Mouse (Mus musculus): ENCODE results near the gene Glul. TPM values are rescaled to one million over a fixed set of nuclear protein-coding genes. Genes with fewer than 3 reads are reported as not detected.

The Glul gene
- total and polyA plus RNA-seq, 3 experiments = 54.0 to 151 (median 151) TPM

- H3K36me3 ChIP-seq (replicated peaks) = no peaks in the 10 kb centered on the region
- DNase-seq (ENCODE audit: low spot score) (no peak), ATAC-seq (ENCODE audit: extremely low read depth, insufficient number of reproducible peaks, low FRiP score, poor library complexity, severe bottlenecking) (no peak)
- H3K9me3 ChIP-seq (replicated peaks) = no peaks in the 10 kb centered on the region
- H3K4me1 ChIP-seq (ENCODE audit: insufficient read depth, low read depth, low read length) = no peaks in the 10 kb centered on the region
- TF ChIP-seq CTCF (IDR thresholded peaks at IDR 0.05; ENCODE audit: low read depth, low read length) = no peak
- no peak for TF ChIP-seq POLR2AphosphoS5 (IDR thresholded peaks at IDR 0.05; ENCODE audit: insufficient replicate concordance, low read depth, low read length)
- no peak for TF ChIP-seq TAL1 (conservative IDR thresholded peaks at IDR 0.05; ENCODE audit: low read depth, low read length)
- TF ChIP-seq GATA1 (IDR thresholded peaks at IDR 0.05; ENCODE audit: borderline replicate concordance, low read length) = no peak
- no peak for TF ChIP-seq GATA2 (IDR thresholded peaks at IDR 0.05; ENCODE audit: borderline replicate concordance, low read depth, low read length)
- H3K27me3 ChIP-seq (ENCODE audit: insufficient read depth, low read length) = peaks cover 18% of the 10 kb centered on the region
- no peak within 1 kb of the TSS for H3K4me3 ChIP-seq (ENCODE audit: low read depth, low read length)
Observed at GRCm38 (mm10) chr1:153891442-153891841, 8.3 kb upstream of the Glul start, which contains the start of gene Teddm1a. TSS of gene Teddm1a (plus strand) at chr1:153891742.

DNA sequence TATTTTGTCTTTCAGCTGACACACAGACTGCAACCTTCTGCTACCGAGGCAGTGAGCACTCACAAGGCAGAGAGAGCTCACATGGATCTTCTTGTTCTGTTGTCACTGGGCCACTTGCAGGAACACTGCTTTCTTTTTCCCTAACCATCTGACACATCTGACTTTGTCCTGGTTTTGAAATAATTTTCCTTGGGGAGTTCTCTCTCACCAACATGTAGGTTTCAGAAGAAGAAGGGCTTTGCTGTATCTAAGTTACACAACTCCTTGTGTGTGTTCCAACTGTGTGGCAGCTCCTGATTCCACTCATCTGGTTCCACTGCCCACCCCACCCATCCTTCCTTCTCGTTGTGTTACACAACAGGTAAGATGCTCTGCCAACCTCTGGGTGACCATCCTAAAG is 6.0 kb upstream of the Glul start:
- H3K4me1 ChIP-seq (ENCODE audit: insufficient read depth, low read depth, low read length) = peaks cover 6% of the 10 kb centered on the region
- H3K27me3 ChIP-seq (ENCODE audit: insufficient read depth, low read length) = peaks cover 21% of the 10 kb centered on the region
- DNase-seq (ENCODE audit: low spot score) (no peak), ATAC-seq (ENCODE audit: extremely low read depth, insufficient number of reproducible peaks, low FRiP score, poor library complexity, severe bottlenecking) (no peak)
- no peak for TF ChIP-seq TAL1 (conservative IDR thresholded peaks at IDR 0.05; ENCODE audit: low read depth, low read length)
- no peak for TF ChIP-seq GATA1 (IDR thresholded peaks at IDR 0.05; ENCODE audit: borderline replicate concordance, low read length)
- TF ChIP-seq GATA2 (IDR thresholded peaks at IDR 0.05; ENCODE audit: borderline replicate concordance, low read depth, low read length) = no peak
- TF ChIP-seq POLR2AphosphoS5 (IDR thresholded peaks at IDR 0.05; ENCODE audit: insufficient replicate concordance, low read depth, low read length) = no peak
- TF ChIP-seq CTCF (IDR thresholded peaks at IDR 0.05; ENCODE audit: low read depth, low read length) = no peak
- no peaks in the 10 kb centered on the region for H3K36me3 ChIP-seq (replicated peaks)
- H3K9me3 ChIP-seq (replicated peaks) = no peaks in the 10 kb centered on the region
- no peak overlapping the region for H3K4me3 ChIP-seq (ENCODE audit: low read depth, low read length)

- H3K9me3 ChIP-seq (replicated peaks) = no peaks in the 10 kb centered on the region
- DNase-seq (ENCODE audit: low spot score) (no peak), ATAC-seq (ENCODE audit: extremely low read depth, insufficient number of reproducible peaks, low FRiP score, poor library complexity, severe bottlenecking) (no peak)
- peaks cover 21% of the 10 kb centered on the region for H3K27me3 ChIP-seq (ENCODE audit: insufficient read depth, low read length)
- H3K36me3 ChIP-seq (replicated peaks) = no peaks in the 10 kb centered on the region
- H3K4me3 ChIP-seq (ENCODE audit: low read depth, low read length) = no peak overlapping the region
- peaks cover 12% of the 10 kb centered on the region for H3K4me1 ChIP-seq (ENCODE audit: insufficient read depth, low read depth, low read length)
- TF ChIP-seq GATA1 (IDR thresholded peaks at IDR 0.05; ENCODE audit: borderline replicate concordance, low read length) (no peak), GATA2 (IDR thresholded peaks at IDR 0.05; ENCODE audit: borderline replicate concordance, low read depth, low read length) (no peak), POLR2AphosphoS5 (IDR thresholded peaks at IDR 0.05; ENCODE audit: insufficient replicate concordance, low read depth, low read length) (no peak), CTCF (IDR thresholded peaks at IDR 0.05; ENCODE audit: low read depth, low read length) (no peak), TAL1 (conservative IDR thresholded peaks at IDR 0.05; ENCODE audit: low read depth, low read length) (no peak)
Observed at GRCm38 (mm10) chr1:153894201-153894893, 5.4 kb upstream of the Glul start.

GRCm38 (mm10) chr1:153894979-153895378 is 4.8 kb upstream of the Glul start:
- peak; percentile 44 for DNase-seq (ENCODE audit: low spot score)
- ATAC-seq (ENCODE audit: extremely low read depth, insufficient number of reproducible peaks, low FRiP score, poor library complexity, severe bottlenecking) = no peak
- H3K4me3 ChIP-seq (ENCODE audit: low read depth, low read length) = no peak overlapping the region

GRCm38 (mm10) chr1:153897196-153897595 is 2.5 kb upstream of the Glul start:
- Histone ChIP-seq H3K9me3 (replicated peaks) (no peaks in the 10 kb centered on the region), H3K4me3 (ENCODE audit: low read depth, low read length) (no peak overlapping the region), H3K36me3 (replicated peaks) (peaks cover 4% of the 10 kb centered on the region), H3K4me1 (ENCODE audit: insufficient read depth, low read depth, low read length) (peaks cover 29% of the 10 kb centered on the region), H3K27me3 (ENCODE audit: insufficient read depth, low read length) (peaks cover 13% of the 10 kb centered on the region; the same call in 1 of the 2 replicates)
- DNase-seq (ENCODE audit: low spot score) = no peak
- ATAC-seq (ENCODE audit: extremely low read depth, insufficient number of reproducible peaks, low FRiP score, poor library complexity, severe bottlenecking) = no peak
- TF ChIP-seq POLR2AphosphoS5 (IDR thresholded peaks at IDR 0.05; ENCODE audit: insufficient replicate concordance, low read depth, low read length) (no peak), CTCF (IDR thresholded peaks at IDR 0.05; ENCODE audit: low read depth, low read length) (no peak)

More at GRCm38 (mm10) chr1:153894979-153895378, 4.8 kb upstream of the Glul start:
- no peak for TF ChIP-seq POLR2AphosphoS5 (IDR thresholded peaks at IDR 0.05; ENCODE audit: insufficient replicate concordance, low read depth, low read length)
- peak; percentile 25; the same call in 1 of the 2 replicates for TF ChIP-seq CTCF (IDR thresholded peaks at IDR 0.05; ENCODE audit: low read depth, low read length)
- Histone ChIP-seq H3K36me3 (replicated peaks) (no peaks in the 10 kb centered on the region), H3K4me1 (ENCODE audit: insufficient read depth, low read depth, low read length) (peaks cover 14% of the 10 kb centered on the region), H3K27me3 (ENCODE audit: insufficient read depth, low read length) (peaks cover 21% of the 10 kb centered on the region), H3K9me3 (replicated peaks) (no peaks in the 10 kb centered on the region)

DNA sequence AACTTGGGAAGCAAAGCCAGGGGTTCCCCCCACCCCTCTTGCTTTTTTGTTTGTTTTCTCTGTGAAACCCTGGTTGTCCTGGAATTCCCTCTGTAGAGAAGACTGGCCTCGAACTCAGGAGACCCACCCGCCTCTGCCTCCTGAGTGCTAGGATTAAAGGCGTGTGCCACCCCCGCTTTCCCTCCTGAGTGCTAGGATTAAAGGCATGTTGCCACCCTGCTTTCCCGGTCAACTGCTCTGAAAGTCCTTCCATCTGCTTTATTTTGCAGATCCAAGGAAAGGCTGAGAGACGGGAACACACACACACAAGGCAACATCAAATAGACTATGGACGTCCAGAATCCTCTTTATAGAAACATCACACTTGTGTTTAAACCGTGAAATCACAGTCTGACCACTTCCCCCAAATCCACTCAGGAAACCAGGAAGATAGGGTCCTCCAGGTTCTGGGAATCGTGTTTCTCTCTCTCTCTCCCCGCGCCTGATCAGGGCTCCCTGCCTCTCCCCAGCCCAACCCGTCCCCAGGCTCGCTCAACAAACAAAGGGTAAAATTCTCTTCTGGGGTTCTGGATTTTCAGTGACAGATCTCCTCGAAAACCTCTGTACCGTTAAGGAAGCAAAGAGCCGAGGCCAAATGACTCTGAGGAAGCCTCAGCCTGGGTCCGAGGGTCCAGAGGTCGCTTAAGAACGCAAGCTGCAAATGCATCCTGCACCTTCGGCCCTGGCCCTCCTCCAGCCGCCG is 584 bp upstream of the Glul start:
- peaks cover 23% of the 10 kb centered on the region for H3K36me3 ChIP-seq (replicated peaks)
- peaks cover 4% of the 10 kb centered on the region; the same call in 1 of the 2 replicates for H3K27me3 ChIP-seq (ENCODE audit: insufficient read depth, low read length)
- DNase-seq (ENCODE audit: low spot score) = no peak
- peak overlapping the region; percentile 96 for H3K4me3 ChIP-seq (ENCODE audit: low read depth, low read length)
- H3K9me3 ChIP-seq (replicated peaks) = no peaks in the 10 kb centered on the region
- TF ChIP-seq CTCF (IDR thresholded peaks at IDR 0.05; ENCODE audit: low read depth, low read length) = no peak
- TF ChIP-seq GATA2 (IDR thresholded peaks at IDR 0.05; ENCODE audit: borderline replicate concordance, low read depth, low read length) = no peak
- ATAC-seq (ENCODE audit: extremely low read depth, insufficient number of reproducible peaks, low FRiP score, poor library complexity, severe bottlenecking) = no peak
- H3K4me1 ChIP-seq (ENCODE audit: insufficient read depth, low read depth, low read length) = peaks cover 35% of the 10 kb centered on the region
